Mouse (Mus musculus) c-Kit-positive CD71-negative TER-119-negative erythroid progenitor cells, embryonic 14.5 days (primary cell): Measurements from ENCODE around the gene Ddx49.

ENCODE experiments used
- DNase-seq: peaks from one replicate; pipeline ENCODE4 v3.0.0-alpha.2; 2013; ENCODE audit warnings: low read depth

Gene Ddx49

GRCm38 (mm10) chr8:70316511-70317504, 14.5 kb upstream of the Ddx49 start:
- no peak for DNase-seq

DNA sequence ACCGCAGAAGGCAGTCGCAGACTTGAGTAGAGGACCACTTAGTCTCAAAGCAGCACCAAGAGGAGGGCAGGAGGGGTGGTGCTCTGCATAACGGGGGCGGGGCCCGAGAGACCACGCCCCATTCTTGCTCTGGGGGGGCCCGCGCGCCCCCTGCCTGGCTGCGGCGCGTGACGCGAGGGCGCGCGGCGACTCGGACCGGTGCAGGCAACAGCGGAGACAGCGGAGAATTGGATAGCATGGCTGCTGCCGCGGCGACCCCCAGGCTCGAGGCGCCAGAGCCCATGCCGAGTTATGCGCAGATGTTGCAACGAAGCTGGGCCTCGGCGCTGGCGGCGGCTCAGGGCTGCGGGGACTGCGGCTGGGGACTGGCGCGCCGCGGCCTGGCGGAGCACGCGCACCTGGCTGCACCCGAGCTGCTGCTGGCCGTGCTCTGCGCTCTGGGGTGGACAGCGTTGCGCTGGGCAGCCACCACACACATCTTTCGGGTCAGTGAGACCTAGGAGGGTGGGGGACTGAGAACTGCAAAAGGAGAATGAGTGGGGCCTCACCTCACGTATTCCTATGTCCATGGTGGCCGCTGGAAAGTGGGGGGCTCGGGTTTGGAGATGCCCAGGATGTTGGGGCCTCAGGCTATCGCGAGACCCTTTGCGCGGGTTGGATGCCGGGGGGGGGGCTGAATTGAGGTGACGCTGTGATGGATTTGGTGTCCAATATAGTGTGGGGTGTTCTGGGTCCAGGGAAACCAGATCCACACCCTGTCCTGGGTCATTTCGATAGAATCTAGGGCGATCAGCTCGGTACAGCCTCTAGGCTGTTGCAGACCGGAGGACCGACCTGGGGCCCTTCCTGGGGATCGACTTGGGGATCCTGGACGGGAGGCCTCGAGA, 13.6 kb upstream of the Ddx49 start, which contains the start of gene Cers1:
Gene Cers1, plus strand, starts transcription at position 152 of the 887 bp plus-strand sequence.
- DNase-seq = peak; percentile 32

DNA sequence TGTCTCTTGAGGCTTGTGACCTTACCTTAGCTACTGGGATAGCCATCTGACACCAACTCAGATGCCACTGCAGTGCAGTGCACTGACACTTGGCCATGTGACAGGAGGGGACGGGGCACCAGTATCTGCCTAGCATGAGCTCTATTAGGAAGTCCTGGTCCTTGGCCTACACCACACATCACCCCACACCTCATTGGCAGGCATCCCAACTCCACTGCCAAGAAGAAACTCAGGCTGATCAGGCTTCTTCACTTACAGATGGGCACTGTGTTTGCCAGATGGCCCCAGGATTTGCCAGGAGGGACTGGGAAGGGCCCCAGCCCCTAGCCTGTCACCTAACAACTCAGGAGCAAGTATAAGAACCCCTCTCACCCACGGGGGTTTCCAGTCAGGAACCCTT, 11.1 kb upstream of the Ddx49 start:
- no peak for DNase-seq

DNA sequence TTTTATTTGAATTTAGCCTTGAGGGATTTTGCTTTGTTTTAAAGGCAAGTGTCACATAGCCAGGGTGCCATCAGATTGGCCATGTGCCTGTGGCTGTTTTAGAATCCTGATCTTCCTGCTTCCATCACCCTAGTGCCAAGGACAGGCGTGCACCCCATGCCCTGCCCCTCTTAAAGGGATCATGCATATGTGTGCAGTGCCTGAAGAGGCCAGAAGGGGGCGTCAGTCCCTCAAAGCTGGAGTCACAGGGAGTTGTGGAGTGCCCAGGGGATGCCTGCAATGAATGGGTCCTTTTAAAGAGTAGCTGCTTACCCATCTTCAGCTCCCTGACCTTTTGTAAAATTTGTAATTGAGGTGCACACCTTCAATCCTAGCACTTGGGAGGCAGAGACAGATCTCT, 7.0 kb upstream of the Ddx49 start:
- DNase-seq = peak; percentile 55

DNA sequence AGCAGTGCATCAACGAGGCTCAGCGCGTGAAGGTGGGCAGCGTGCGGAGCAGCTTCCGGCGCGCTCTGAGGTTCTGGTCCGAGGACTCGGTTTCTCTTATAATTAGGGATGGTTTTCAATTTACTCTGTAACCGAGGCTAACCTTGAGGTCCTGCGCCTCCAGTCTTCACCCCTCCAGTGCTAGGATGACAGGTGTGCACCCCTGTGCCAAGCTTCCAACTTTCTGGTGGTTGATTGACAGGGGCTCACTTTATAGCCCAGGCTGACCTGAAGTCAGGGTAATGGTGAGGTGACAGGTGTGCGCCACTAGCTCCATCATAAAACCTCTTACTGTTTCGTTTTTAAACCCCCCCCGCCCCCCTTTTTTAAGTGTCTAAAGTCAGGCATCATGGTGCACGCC, 612 bp upstream of the Ddx49 start:
- DNase-seq = no peak

- DNase-seq = no peak
These were observed 1.4 kb downstream of the Ddx49 start for GRCm38 (mm10) chr8:70300881-70301280.

- no peak for DNase-seq
These were observed 8.3 kb downstream of the Ddx49 start for GRCm38 (mm10) chr8:70293988-70294405.

DNA sequence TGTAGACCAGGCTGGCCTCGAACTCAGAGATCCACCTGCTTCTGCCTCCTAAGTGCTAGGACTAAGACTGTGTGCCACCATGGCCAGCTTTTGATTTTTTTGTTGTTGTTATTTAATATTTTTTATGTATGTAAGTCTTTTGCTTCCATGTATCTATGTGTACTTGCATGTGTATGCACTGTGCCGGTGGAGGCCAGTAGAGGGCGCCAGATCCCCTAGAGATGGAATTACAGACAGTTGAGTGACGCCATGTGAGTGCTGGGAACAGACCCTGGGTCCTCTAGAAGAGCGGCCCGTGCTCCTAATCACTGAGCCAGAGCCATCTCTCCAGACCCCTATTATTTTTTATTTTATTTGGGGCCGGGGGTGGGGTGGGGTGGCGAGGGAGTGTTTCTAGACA, 15.6 kb downstream of the Ddx49 start:
- no peak for DNase-seq

GRCm38 (mm10) chr8:70285304-70285703, 17.0 kb downstream of the Ddx49 start:
- no peak for DNase-seq

GRCm38 (mm10) chr8:70284421-70284820, 17.9 kb downstream of the Ddx49 start:
- DNase-seq = no peak

- no peak for DNase-seq
These were observed 18.9 kb downstream of the Ddx49 start for GRCm38 (mm10) chr8:70283136-70284077.

DNA sequence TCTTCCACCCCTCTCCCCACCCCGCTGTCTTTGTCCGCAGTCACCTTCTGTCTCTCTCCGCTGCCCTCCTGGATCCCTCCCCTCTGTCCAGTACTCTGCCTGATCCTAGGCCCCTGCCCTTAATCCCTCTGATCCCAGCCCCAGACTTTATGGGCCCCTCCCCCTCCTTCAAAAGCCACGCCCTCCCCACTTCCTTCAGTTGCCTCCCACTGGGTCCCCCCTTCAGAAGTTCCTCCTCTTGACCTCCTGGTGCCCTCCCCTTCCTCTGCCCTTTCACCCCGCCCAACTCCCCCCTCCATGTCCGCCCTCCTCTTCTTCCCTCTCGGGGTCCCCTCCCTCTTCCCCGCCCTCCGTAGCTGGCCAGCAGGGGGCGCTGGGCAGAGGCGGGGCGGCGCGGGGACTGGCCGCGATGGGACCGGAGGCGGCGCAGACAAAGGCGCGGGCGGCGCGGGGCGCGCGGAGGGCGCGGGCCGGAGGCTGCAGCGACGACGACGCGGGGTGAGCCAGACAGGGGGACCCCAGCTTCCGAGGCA, 19.6 kb downstream of the Ddx49 start, which contains the start of gene Homer3:
Gene Homer3, plus strand, starts transcription at position 225 of the 533 bp plus-strand sequence.
- peak; percentile 88 for DNase-seq

DNA sequence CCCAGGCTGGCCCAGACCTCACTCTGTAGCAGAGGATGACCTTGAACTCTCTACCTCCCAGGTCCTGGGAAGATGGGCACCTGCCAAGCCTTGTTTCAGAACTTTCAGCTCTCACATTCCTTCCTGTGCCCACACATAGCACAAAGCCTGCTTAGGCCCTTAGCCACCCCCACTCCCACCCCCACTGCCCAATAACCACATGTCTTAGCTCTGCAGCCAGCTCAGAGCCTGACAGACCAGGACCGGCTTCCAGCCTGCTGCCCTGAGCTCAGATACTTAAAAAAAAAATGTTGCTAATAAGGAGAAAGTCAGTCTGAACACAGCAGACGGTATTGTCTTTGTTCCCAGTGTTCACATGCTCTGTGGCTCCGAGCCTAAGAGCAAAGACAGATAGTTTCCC, 21.3 kb downstream of the Ddx49 start:
- no peak for DNase-seq

DNA sequence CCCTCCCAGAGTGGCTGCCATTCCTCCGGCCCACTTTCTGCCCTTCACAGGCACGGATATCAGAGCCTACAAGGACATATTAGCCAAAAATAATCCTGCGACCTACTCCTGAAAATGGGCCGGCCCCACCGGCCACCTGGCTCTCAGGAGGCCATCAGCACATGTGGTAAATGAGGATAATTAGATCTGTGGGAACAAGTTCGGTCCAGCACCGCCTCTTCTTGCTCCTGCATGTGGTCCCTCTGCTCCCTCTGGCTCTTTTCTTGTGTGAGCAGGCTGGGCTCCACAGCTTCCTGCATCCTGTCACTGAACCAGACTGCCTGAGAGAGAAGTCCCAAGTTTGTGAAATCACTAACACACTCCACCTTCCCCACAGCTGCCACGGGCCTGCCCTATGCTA, 23.0 kb downstream of the Ddx49 start:
- no peak for DNase-seq

GRCm38 (mm10) chr8:70278175-70278574, 24.1 kb downstream of the Ddx49 start:
- no peak for DNase-seq

DNA sequence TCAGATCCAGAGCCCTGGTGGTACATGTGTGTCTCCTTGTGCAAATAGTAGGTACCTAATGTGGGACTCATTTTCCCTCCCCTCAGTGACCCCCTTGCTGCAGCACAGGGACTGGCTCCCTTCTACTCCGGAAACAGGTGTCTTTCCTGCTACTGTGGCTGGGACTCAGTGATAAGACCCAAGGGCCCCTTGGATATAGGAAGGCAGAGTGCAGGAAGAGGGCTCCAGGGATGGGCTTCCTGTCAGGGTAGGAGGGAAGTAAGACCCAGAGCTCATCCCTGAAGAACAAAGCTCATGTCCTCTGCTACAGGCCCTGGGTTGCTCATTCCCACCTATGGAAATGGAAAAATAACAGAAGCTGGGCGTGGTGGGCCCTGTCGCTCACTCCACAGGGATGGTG, 25.8 kb downstream of the Ddx49 start:
- DNase-seq = no peak

- DNase-seq = no peak
These were observed 27.9 kb downstream of the Ddx49 start for GRCm38 (mm10) chr8:70274350-70274749.

DNA sequence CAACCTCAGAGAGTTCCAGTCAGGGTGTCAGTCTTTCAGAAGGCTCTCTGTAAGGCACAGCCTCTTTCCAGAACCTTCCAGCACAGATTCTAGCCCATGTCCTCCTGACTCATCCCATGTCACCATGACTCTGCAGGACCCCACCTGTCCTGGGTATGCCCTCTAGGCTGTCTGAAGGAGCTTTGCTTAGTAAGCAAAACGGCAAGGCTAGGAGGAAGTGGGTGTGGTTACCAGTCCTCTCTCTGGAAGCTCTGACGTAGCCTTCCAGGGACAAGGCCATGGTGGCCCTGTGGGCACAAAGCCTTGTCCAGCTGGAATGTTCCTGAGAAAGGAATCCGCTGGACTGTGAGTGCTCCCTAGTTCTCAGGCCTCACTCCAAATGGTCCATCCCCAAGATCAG, 29.3 kb downstream of the Ddx49 start:
- peak; percentile 37 for DNase-seq

DNA sequence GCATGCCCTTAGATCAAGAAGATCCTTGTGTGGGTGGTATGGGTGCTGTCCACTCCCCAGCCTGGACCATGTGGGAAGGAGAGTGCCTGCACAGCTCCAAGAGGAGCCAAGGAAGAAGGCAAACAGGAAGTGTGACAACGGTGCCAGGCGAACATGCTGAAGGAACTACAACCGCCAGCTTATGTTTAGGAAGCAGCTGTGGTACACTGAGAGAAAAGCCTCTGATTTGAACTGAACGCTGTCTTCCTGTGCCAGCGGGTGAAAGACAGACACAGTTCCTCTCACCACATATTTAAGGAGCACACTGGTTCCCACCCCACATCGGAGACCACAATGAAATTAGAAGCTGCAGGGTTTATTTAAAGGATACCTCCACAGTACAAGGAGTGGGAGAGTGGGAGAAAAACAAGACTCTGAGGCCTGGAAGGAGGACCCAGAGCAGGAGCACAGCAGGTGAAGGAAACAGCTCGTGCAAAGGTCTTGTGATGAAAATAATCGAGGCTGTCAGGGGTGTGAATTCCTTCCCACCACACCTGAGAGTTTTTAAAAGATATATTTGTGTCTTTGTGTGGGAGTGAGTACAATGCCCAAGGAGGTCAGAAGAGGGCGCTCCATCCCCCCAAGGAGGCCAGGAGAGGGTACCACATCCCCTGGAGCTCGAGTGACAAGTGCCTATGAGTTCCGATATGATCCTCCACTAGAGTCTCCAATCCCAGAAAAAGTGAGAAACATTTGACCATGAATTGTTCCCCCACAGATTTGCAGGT, 33.3 kb downstream of the Ddx49 start:
- no peak for DNase-seq

DNA sequence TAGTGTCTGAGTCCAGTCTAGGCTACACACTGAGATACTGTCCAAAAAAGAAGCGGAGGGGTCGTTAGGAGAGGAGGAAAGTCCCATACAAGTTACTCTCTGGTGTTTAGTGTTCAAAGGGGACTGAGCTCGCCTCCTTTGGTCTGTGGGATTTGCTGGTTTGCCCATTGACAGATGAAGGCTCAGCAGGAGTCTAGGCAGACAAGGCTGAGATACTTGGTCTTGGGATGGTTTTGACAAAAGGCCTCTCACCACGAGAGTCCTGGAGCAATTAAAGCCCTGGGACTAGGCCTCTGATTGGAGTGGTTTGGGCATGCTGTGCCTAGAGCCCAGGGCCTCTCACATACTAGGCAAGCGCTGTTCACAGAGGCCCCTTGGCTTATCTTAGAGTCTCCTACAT, 34.0 kb downstream of the Ddx49 start:
- no peak for DNase-seq
